Mouse (Mus musculus) testis, adult 10 weeks (tissue): ENCODE results near the gene Gm38393. TPM values are rescaled to one million over a fixed set of nuclear protein-coding genes. Genes with fewer than 3 reads are reported as not detected.

Source experiments
- polyA plus RNA-seq: library from polyadenylated mRNA; stranded (reverse); fragments of 350-450 nt; fragmentation: Illumina TruSeq; extraction: RNeasy Lipid Tissue Mini Kit (QIAGEN cat#74804); gene quantifications from one replicate; pipeline ENCODE4 v1.2.3, GENCODE M21; 2014; ENCODE audit warnings: low read depth, low replicate concordance

Gene Gm38393
- 1.4 TPM for polyA plus RNA-seq

DNA sequence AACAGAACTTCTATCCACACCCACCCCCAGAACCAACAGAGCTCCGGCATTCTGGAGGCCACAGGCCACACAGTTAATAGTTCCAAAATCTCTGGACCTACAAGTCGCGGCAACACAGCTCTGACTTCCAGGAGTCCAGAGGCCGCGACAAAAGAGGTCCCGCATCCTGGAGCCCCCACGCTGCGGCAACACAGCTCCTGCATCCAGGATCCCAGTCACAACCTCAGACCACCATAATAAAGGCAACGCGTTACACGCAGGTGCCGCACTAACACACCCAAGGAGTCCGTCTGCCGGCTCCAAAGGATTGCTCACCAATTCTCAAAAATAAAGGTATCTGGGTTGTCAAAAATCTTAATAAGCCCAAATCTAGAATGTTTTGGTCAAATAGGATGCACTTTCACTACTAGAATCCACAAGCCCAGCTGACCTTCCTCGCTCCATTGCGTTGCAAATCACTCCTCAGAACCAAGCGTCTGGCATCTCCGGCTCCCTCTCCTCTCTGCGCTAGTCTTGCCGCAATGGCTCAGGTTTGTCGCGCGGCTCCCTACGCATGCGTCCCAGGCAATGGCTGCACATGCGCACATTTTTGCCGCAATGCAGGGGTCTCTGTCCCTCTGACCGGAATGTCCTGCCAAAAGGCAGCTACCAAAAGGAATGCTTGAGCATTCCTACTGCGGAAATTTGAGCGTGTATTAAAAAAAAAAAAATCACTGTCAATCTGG lies at the start of gene Gm38393, which contains the start of gene Snurf:
Gm38393 (minus strand) TSS at position 459 of the 725 bp plus-strand sequence.
Snurf (minus strand) TSS at position 444 of the 725 bp plus-strand sequence.

Other genes with a start within 250 kb of the Gm38393 start
- not detected for gene Snurf, start within 50 bp of the Gm38393 start, polyA plus RNA-seq
- gene Snrpn, start 135.2 kb upstream of the Gm38393 start, polyA plus RNA-seq = 14.2 TPM